Mouse (Mus musculus): ENCODE measurements around the gene Cdh7.

DNA sequence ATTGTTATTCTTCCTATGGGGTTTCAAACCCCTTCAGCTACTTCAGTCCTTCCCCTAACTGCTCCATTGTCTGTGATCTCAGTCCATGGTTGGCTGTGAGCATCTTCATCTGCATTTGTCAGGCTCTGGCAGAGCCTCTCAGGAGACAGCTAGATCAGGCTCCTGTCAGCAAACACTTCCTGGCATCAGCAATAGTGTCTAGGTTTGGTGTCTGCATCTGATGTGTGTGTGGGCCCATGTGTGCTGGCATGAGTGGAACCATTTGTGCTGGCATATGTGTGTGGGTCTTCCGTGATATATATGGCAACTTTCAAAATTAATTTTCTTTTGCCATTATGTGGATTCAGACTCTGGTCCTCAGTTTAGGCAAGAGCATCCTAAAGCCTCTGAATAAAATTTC, 85.2 kb downstream of the Cdh7 start:
- TF ChIP-seq POLR2A (IDR thresholded peaks at IDR 0.05; ENCODE audit: low read depth, low read length): no peak
- TF ChIP-seq CTCF (IDR thresholded peaks at IDR 0.05; ENCODE audit: extremely low read depth, insufficient read depth, insufficient read length, insufficient replicate concordance): no peak
